Mouse (Mus musculus) testis, adult 2 months (tissue): ENCODE measurements at regions not wholly inside any gene's neighbourhood (a gene's known extent, or its start where the extent isn't known, plus 50 kb on each side); places are given as distances from the start of the nearest gene placed in this dataset.
"Not testable (repeated sequence)": the region's sequence is repeated elsewhere in the genome, so short reads cannot be mapped to it uniquely, and the experiment has no call there.

ENCODE experiments used
- H3K27ac ChIP-seq: fragments of 200-500 bp; 2 replicates; pipeline ENCODE4 v1.5.1; 2012; ENCODE audit warnings: low read depth, low read length; ENCODE audit not compliant: control insufficient read depth, insufficient read depth
- H3K27me3 ChIP-seq: fragments of 200-500 bp; 2 replicates; pipeline ENCODE4 v1.6.1; 2012; ENCODE audit warnings: mild to moderate bottlenecking, low read length, moderate library complexity; ENCODE audit not compliant: control insufficient read depth, insufficient read depth
- H3K36me3 ChIP-seq: fragments of 200-500 bp; 2 replicates; pipeline ENCODE4 v1.6.1; 2012; ENCODE audit warnings: mild to moderate bottlenecking, low read length; ENCODE audit not compliant: control insufficient read depth, insufficient read depth
- H3K4me1 ChIP-seq: fragments of 200-500 bp; 2 replicates; pipeline ENCODE4 v1.6.1; 2012; ENCODE audit warnings: low read length; ENCODE audit not compliant: control insufficient read depth, insufficient read depth
- H3K4me3 ChIP-seq: fragments of 200-500 bp; 2 replicates; pipeline ENCODE4 v1.5.1; 2012; ENCODE audit warnings: low read depth, mild to moderate bottlenecking, low read length, moderate library complexity, mixed read lengths; ENCODE audit not compliant: control insufficient read depth
- CTCF ChIP-seq: fragments of 200-500 bp; IDR thresholded peaks from 2 replicates; pipeline ENCODE4 v1.5.1; 2012; ENCODE audit warnings: low read depth, mild to moderate bottlenecking, inconsistent platforms, low read length, moderate library complexity; ENCODE audit not compliant: control insufficient read depth, insufficient read depth, insufficient replicate concordance
- POLR2A ChIP-seq: fragments of 200-500 bp; IDR thresholded peaks from 2 replicates; pipeline ENCODE4 v1.6.1; 2012; ENCODE audit warnings: low read depth, mild to moderate bottlenecking, inconsistent platforms, low read length, moderate library complexity; ENCODE audit not compliant: control insufficient read depth

- TF ChIP-seq CTCF (no peak), POLR2A (no peak)
- no peaks in the 10 kb centered on the region for H3K36me3 ChIP-seq
- H3K27ac ChIP-seq = no peak overlapping the region
- H3K4me1 ChIP-seq = no peaks in the 10 kb centered on the region
- H3K4me3 ChIP-seq = no peak overlapping the region
- no peaks in the 10 kb centered on the region for H3K27me3 ChIP-seq
Measured at GRCm38 (mm10) chr4:3055396-3055795, 111.7 kb upstream of the Vmn1r2 start.

- Histone ChIP-seq H3K27me3 (no peaks in the 10 kb centered on the region), H3K4me3 (no peak overlapping the region), H3K4me1 (no peaks in the 10 kb centered on the region), H3K36me3 (no peaks in the 10 kb centered on the region), H3K27ac (no peak overlapping the region)
- TF ChIP-seq CTCF = no peak
Measured at GRCm38 (mm10) chr4:3059511-3060054, 107.5 kb upstream of the Vmn1r2 start.

DNA sequence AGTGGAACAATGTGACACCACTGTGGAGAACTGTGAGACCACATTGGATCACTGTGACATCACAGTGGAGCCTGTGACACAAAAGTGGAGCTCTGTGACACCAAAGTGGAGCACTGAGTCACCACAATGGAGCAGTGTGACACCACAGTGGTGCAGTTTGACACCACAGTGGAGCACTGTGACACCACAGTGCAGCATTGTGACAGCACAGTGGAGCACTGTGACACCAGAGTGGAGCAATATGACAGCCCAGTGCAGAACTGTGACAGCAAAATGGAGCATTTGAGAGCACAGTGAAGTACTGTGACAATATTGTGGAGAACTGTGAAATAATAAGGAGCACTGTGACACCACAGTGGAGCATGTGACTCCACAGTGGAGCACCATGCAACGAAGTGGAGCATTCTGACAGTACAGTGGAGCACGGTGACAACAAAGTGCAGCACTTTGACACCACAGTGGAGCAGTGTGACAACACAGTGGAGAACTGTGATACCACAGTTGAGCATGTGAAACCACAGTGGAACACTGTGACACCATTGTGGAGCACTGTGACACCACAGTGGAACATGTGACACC is 105.0 kb upstream of the Vmn1r2 start:
- no peak overlapping the region for H3K4me3 ChIP-seq
- H3K27ac ChIP-seq = no peak overlapping the region
- TF ChIP-seq CTCF = no peak
- TF ChIP-seq POLR2A = no peak
- H3K4me1 ChIP-seq = no peaks in the 10 kb centered on the region
- H3K36me3 ChIP-seq = no peaks in the 10 kb centered on the region
- H3K27me3 ChIP-seq = no peaks in the 10 kb centered on the region

GRCm38 (mm10) chr4:3063966-3064365 is 103.2 kb upstream of the Vmn1r2 start:
- H3K4me3 ChIP-seq = no peak overlapping the region
- no peaks in the 10 kb centered on the region for H3K36me3 ChIP-seq
- no peaks in the 10 kb centered on the region for H3K27me3 ChIP-seq
- no peak for TF ChIP-seq POLR2A
- TF ChIP-seq CTCF = no peak
- no peaks in the 10 kb centered on the region for H3K4me1 ChIP-seq
- no peak overlapping the region for H3K27ac ChIP-seq

- Histone ChIP-seq H3K36me3 (no peaks in the 10 kb centered on the region), H3K27me3 (no peaks in the 10 kb centered on the region), H3K4me1 (no peaks in the 10 kb centered on the region), H3K27ac (no peak overlapping the region), H3K4me3 (no peak overlapping the region)
- TF ChIP-seq CTCF (no peak), POLR2A (no peak)
Measured at GRCm38 (mm10) chr4:3064571-3064970, 102.5 kb upstream of the Vmn1r2 start.

GRCm38 (mm10) chr4:3065335-3065734 is 101.8 kb upstream of the Vmn1r2 start:
- not testable (repeated sequence) for H3K27me3 ChIP-seq, H3K4me1 ChIP-seq, H3K27ac ChIP-seq, H3K36me3 ChIP-seq, H3K4me3 ChIP-seq

- Histone ChIP-seq H3K36me3 (no peaks in the 10 kb centered on the region), H3K4me1 (no peaks in the 10 kb centered on the region), H3K27ac (no peak overlapping the region), H3K27me3 (no peaks in the 10 kb centered on the region), H3K4me3 (no peak overlapping the region)
- TF ChIP-seq POLR2A (no peak), CTCF (no peak)
Measured at GRCm38 (mm10) chr4:3066051-3066736, 100.9 kb upstream of the Vmn1r2 start.

DNA sequence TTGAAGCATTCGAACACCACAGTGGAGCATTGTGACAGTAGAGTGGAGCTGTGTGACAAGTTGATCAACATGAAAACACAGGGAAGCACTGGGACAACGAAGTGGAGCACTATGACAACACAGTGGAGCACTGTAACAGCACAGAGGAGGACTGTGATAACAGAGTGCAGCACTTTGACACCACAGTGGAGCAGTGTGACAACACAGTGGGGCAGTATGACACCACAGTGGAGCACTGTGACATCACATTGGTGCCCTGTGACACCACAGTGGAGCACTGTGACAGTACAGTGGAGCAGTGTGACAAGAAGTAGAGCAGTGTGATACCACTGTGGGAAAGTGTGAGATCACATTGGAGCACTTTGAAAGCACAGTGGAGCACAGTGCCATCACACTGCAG is 99.9 kb upstream of the Vmn1r2 start:
- no peaks in the 10 kb centered on the region for H3K27me3 ChIP-seq
- no peak for TF ChIP-seq POLR2A
- TF ChIP-seq CTCF = no peak

More for the DNA sequence above, 99.9 kb upstream of the Vmn1r2 start:
- no peaks in the 10 kb centered on the region for H3K4me1 ChIP-seq
- no peak overlapping the region for H3K27ac ChIP-seq
- no peaks in the 10 kb centered on the region for H3K36me3 ChIP-seq
- H3K4me3 ChIP-seq = no peak overlapping the region
